Mouse (Mus musculus): ENCODE data around the gene Cux2. TPM values are rescaled to one million over a fixed set of nuclear protein-coding genes. Genes with fewer than 3 reads are reported as not detected.
A peak's percentile ranks its signal among the peaks of the same experiment; 100 is the strongest.

Cux2 gene
- polyA plus RNA-seq, 1 experiment from 2014 or later, result 8.0 TPM

DNA sequence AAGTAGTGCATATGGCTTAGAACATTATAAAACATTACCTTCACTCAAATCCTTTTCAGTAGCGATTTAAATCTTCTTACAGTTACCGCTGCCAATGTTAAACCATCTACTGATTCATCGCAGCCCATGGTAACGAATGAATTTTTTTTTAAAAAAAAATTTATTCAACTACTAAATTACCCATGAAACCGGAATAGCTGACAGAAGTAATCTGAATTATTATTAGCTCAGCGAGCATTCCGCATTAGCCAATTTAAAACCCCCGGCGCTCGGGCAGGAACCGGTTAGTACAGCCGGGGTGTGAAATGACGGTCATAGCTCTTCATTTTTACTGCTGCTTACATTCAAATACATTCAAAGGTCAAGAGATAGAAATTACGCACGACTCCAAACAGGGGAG is 80.9 kb downstream of the Cux2 start:
- 0 out of 2 replicates have a peak, but pooled peaks cover 8% of the 10 kb centered on the region for H3K27me3 ChIP-seq (ENCODE audit: insufficient read depth, poor library complexity, severe bottlenecking)
- no peaks in the 10 kb centered on the region for H3K9me3 ChIP-seq
- 0 out of 2 replicates have a peak, but pooled peaks cover 3% of the 10 kb centered on the region for H3K36me3 ChIP-seq
- DNase-seq (ENCODE audit: low spot score), result no peak
- H3K4me1 ChIP-seq, result peaks cover 59% of the 10 kb centered on the region
- 93% methylated on average over 15 of the region's 15 CpGs for WGBS
- H3K27ac ChIP-seq, result no peak overlapping the region
- H3K4me3 ChIP-seq, result no peak overlapping the region

DNA sequence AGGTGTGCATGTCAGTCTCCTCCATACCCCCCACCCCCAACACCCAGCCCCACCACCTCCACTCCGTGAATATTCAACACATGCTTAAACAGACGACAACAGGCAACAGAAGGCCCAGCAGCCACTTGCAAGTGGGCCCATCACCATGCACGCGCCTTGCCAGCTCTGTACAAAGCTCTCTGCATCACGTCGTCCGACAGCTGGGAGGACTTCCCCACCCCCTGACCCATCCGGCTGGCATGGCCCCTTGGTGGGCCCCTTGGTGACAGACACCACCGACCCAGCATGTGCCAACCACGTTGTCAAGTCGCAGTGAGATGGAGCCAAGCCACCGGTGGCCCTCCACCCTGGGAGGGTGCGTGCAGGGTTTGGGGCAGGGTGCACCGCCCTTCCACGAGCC is 81.5 kb downstream of the Cux2 start:
- no peak for DNase-seq (ENCODE audit: low spot score)
- Histone ChIP-seq H3K36me3 (0 out of 2 replicates have a peak, but pooled peaks cover 3% of the 10 kb centered on the region), H3K4me3 (no peak overlapping the region), H3K27ac (0 out of 2 replicates have a peak overlapping the region, but pooled peaks have one; percentile 25), H3K27me3 (ENCODE audit: insufficient read depth, poor library complexity, severe bottlenecking) (0 out of 2 replicates have a peak, but pooled peaks cover 8% of the 10 kb centered on the region), H3K9me3 (no peaks in the 10 kb centered on the region), H3K4me1 (peaks cover 53% of the 10 kb centered on the region)
- WGBS, result 70% methylated on average over 15 of the region's 15 CpGs

DNA sequence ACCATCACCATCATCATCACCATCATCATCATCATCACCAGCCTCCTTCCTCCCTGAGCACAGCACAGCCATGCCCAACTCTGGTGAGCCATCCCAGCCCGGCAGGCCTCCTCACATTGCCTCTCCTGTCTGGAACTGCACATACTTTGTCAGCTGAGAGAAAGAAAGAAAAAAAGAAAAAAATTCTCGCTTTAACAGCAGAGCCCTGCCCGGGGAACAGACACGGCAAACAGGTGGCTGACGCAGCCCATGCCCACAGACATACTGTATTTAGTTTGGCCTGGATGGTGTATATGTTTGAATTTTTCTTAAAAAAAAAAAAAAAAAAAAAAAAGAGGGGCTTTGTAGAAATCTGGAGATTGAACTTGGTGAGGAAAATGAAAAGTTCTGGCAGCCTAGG is 82.4 kb downstream of the Cux2 start:
- WGBS, result 76% methylated on average over 5 of the region's 5 CpGs
- 0 out of 2 replicates have a peak, but pooled peaks cover 3% of the 10 kb centered on the region for H3K36me3 ChIP-seq
- H3K4me1 ChIP-seq, result peaks cover 48% of the 10 kb centered on the region
- H3K4me3 ChIP-seq, result no peak overlapping the region
- no peak for DNase-seq (ENCODE audit: low spot score)
- H3K27ac ChIP-seq, result peak overlapping the region; percentile 80
- H3K9me3 ChIP-seq, result no peaks in the 10 kb centered on the region
- H3K27me3 ChIP-seq (ENCODE audit: insufficient read depth, poor library complexity, severe bottlenecking), result 0 out of 2 replicates have a peak, but pooled peaks cover 8% of the 10 kb centered on the region

DNA sequence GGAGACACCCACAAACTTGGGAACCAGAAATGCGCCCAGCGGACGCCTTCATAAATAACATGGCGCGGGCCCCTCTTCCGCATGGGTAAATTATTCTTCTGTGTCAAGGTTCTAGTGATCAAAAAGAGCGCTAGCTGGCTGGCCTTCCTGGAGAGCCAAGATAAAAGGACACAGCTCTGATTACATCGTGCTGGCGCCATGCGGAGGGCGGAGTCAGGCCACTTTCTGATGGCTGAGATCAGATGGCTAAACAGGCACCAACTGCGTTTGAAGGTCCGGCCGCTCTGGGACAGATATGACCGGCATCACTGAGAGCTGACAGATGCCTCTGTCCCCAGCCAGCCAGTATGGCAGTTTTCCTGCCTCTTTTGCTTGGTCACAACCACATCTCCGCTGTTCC is 83.0 kb downstream of the Cux2 start:
- Histone ChIP-seq H3K4me1 (peaks cover 48% of the 10 kb centered on the region), H3K9me3 (no peaks in the 10 kb centered on the region), H3K4me3 (peak overlapping the region; percentile 24; the same call in 1 of the 2 replicates), H3K36me3 (0 out of 2 replicates have a peak, but pooled peaks cover 2% of the 10 kb centered on the region), H3K27me3 (ENCODE audit: insufficient read depth, poor library complexity, severe bottlenecking) (0 out of 2 replicates have a peak, but pooled peaks cover 8% of the 10 kb centered on the region), H3K27ac (peak overlapping the region; percentile 80)
- DNase-seq (ENCODE audit: low spot score), result peak; percentile 86
- 25% methylated on average over 16 of the region's 16 CpGs for WGBS

DNA sequence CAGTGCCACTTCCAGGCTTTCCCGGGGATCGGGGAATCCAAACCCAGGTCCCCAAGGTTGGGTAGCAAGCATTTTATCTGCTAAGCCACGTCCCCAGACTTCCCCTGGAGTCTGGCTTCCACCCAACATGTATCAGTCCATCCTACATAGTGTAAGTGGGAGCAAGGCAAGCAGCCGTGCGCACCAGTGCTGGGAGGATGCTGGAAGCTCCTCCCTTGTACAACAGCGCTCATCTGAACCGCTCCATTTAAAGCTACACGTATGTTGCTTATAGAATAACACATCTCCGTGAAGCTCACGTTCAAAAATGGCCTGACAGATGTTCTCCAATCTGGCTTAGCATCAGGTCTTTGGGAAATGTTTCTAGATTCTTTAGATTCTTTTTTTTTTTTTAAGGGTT is 86.9 kb downstream of the Cux2 start:
- Histone ChIP-seq H3K4me1 (peaks cover 58% of the 10 kb centered on the region), H3K9me3 (no peaks in the 10 kb centered on the region), H3K27me3 (ENCODE audit: insufficient read depth, poor library complexity, severe bottlenecking) (0 out of 2 replicates have a peak, but pooled peaks cover 11% of the 10 kb centered on the region), H3K36me3 (no peaks in the 10 kb centered on the region), H3K27ac (no peak overlapping the region), H3K4me3 (no peak overlapping the region)
- 80% methylated on average over 10 of the region's 10 CpGs for WGBS
- DNase-seq (ENCODE audit: low spot score), result no peak

DNA sequence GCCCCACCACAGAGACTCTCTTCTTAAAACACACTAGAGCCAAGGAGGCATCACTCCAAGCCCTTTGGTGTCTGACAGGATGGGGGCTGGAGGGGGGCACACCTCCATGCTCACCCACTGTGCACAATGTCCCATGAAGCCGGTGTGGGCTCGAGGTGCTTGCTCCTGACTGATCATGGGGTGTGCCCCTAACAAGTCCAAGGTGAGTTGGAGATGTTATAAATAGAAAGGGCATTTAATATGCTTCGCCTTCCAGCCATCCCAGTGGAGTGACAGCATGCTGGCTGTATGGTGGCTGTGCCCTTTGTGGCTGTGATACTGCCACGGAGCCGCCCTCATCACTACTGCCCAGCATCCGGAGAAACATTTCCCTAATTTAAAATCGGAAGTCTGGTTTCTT is 87.5 kb downstream of the Cux2 start:
- H3K4me3 ChIP-seq, result no peak overlapping the region
- 0 out of 2 replicates have a peak, but pooled peaks cover 11% of the 10 kb centered on the region for H3K27me3 ChIP-seq (ENCODE audit: insufficient read depth, poor library complexity, severe bottlenecking)
- H3K27ac ChIP-seq, result 0 out of 2 replicates have a peak overlapping the region, but pooled peaks have one; percentile 33
- H3K4me1 ChIP-seq, result peaks cover 57% of the 10 kb centered on the region
- no peaks in the 10 kb centered on the region for H3K36me3 ChIP-seq
- 87% methylated on average over 7 of the region's 7 CpGs for WGBS
- no peaks in the 10 kb centered on the region for H3K9me3 ChIP-seq
- no peak for DNase-seq (ENCODE audit: low spot score)

DNA sequence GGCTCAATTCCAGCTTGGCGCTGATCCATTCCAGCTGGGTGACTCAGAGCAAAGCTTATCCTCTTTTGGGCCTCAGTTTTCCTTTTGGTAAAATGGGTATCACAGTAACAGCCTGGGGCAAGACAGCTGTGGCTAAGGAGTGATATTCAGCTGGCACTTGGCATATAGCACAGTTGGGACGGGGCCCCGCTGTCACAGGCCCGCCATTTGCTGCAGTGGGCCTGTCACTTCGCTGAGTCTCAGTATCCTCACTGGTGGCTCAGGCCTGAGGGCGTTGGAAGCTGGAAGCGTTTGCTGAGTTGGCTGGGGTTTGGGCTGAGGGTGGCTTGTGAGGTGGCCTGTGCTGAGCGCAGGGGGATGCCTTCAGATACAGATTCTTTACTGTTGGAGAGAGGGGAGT is 88.6 kb downstream of the Cux2 start:
- Histone ChIP-seq H3K9me3 (no peaks in the 10 kb centered on the region), H3K36me3 (no peaks in the 10 kb centered on the region), H3K27ac (no peak overlapping the region), H3K4me1 (peaks cover 57% of the 10 kb centered on the region), H3K4me3 (no peak overlapping the region), H3K27me3 (ENCODE audit: insufficient read depth, poor library complexity, severe bottlenecking) (0 out of 2 replicates have a peak, but pooled peaks cover 11% of the 10 kb centered on the region)
- WGBS, result 73% methylated on average over 8 of the region's 8 CpGs
- DNase-seq (ENCODE audit: low spot score), result no peak

DNA sequence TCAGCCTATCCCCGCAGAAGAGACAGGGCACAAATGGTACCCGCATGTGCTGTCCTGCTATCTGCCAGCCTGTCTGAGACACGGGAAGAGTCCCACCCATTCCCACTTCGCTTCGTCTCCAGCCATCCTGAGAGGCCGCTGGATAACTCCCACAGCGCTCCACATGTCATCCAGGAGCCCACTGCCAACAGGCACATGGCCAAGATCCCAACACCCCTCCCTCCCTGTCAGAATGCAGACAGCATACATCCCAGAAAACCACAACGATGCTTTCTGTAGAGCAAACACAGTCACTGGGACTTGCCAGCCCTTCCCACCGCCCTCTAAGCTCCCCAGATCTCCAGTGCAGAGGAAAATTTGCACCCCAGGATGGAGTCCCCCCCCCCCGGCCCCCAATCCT is 90.2 kb downstream of the Cux2 start:
- Histone ChIP-seq H3K4me1 (peaks cover 49% of the 10 kb centered on the region), H3K36me3 (no peaks in the 10 kb centered on the region), H3K9me3 (no peaks in the 10 kb centered on the region), H3K4me3 (no peak overlapping the region), H3K27ac (no peak overlapping the region), H3K27me3 (ENCODE audit: insufficient read depth, poor library complexity, severe bottlenecking) (0 out of 2 replicates have a peak, but pooled peaks cover 6% of the 10 kb centered on the region)
- DNase-seq (ENCODE audit: low spot score), result no peak
- 64% methylated on average over 10 of the region's 10 CpGs for WGBS

DNA sequence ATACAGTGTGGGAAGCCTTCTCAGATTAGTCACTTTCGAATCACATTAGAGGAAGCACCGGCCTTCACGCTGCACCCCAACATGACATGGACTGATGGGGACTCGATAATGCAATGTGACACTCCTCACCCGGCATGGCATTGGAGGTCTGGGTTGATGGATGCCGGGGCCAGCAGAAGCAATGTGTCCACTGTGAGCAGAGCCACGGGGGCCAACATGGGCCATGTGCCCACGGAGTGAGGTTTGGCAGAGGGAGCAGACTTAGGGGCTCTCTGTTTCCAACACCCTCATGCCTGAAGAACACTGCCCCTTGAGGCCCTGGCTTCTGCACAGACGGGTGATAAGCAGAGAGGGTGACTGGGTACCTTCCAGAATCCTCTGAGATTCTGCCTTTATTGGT is 91.4 kb downstream of the Cux2 start:
- no peaks in the 10 kb centered on the region for H3K9me3 ChIP-seq
- WGBS, result 73% methylated on average over 9 of the region's 9 CpGs

DNA sequence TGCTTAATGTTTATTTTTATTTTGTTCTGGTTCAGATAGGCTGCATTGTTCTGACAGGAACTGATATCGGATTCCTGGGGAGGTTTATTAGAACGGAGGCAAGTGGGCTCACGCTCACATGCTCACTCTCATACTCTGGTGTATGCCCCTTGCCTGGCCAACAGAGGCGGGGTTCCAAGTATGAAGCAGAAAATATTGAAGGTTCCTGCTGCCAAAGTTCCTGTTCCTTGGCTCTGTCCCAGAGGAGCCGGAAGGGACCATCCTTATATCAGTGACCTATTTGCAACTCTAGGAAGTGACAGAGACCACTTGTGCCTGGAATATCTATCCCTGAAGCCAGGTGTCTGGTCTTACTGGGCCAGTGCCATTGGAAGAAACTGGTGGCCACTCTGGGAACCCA is 94.1 kb downstream of the Cux2 start:
- Histone ChIP-seq H3K4me1 (peaks cover 30% of the 10 kb centered on the region), H3K36me3 (no peaks in the 10 kb centered on the region), H3K27me3 (ENCODE audit: insufficient read depth, poor library complexity, severe bottlenecking) (0 out of 2 replicates have a peak, but pooled peaks cover 3% of the 10 kb centered on the region), H3K4me3 (no peak overlapping the region), H3K9me3 (no peaks in the 10 kb centered on the region), H3K27ac (no peak overlapping the region)
- WGBS, result 66% methylated on average over 5 of the region's 5 CpGs
- DNase-seq (ENCODE audit: low spot score), result no peak

More for the DNA sequence above, 91.4 kb downstream of the Cux2 start:
- Histone ChIP-seq H3K4me3 (no peak overlapping the region), H3K36me3 (no peaks in the 10 kb centered on the region), H3K27ac (no peak overlapping the region), H3K27me3 (ENCODE audit: insufficient read depth, poor library complexity, severe bottlenecking) (0 out of 2 replicates have a peak, but pooled peaks cover 3% of the 10 kb centered on the region), H3K4me1 (peaks cover 50% of the 10 kb centered on the region)
- no peak for DNase-seq (ENCODE audit: low spot score)

DNA sequence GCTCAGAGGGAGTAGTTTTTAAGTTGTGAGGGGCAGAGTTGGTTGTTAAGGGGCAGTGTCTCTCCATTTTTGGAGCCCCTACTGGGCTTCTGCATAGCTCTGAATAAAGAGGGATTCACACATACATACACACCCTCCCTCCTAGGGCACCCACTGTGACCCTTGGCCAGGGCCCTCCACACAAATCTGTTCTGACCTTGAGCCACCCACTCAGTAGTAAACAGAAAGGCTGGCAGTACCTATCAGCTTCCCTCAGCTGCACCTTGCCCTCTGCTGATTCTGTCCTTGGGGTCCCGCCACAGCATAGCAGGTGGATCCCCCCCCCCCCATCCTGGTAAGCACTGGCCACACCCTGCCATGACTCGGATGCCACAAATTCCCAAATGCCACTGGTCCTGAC is 99.7 kb downstream of the Cux2 start:
- no peak for DNase-seq (ENCODE audit: low spot score)
- H3K4me3 ChIP-seq, result no peak overlapping the region
- WGBS, result 29% methylated on average over 1 of the region's 2 CpGs
- H3K27ac ChIP-seq, result 0 out of 2 replicates have a peak overlapping the region, but pooled peaks have one; percentile 7
- H3K4me1 ChIP-seq, result peaks cover 56% of the 10 kb centered on the region
- H3K9me3 ChIP-seq, result no peaks in the 10 kb centered on the region
- H3K36me3 ChIP-seq, result no peaks in the 10 kb centered on the region
- H3K27me3 ChIP-seq (ENCODE audit: insufficient read depth, poor library complexity, severe bottlenecking), result peaks cover 9% of the 10 kb centered on the region; the same call in 1 of the 2 replicates

DNA sequence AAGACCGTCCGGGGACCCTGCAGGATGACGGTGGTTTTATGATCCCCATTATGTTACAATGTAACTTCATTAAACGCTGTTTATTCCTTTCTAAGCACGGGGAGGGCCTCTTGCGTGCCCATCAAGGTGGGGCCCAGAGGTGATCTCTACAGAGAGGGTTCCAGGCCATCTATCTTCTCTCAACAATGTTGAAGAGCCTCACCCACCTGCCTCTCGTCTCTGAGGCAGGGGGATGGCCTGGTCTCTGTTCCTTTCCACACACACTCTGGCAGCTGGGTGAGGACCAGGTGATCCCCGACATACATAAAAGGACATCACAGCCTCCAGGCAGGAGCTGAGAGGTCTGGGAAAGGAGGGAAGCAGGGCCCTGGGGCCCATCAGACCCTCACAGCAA is 100.9 kb downstream of the Cux2 start:
- H3K36me3 ChIP-seq, result no peaks in the 10 kb centered on the region
- WGBS, result 41% methylated on average over 8 of the region's 8 CpGs
- peaks cover 48% of the 10 kb centered on the region for H3K4me1 ChIP-seq
- peak overlapping the region; percentile 55 for H3K4me3 ChIP-seq
- peaks cover 9% of the 10 kb centered on the region; the same call in 1 of the 2 replicates for H3K27me3 ChIP-seq (ENCODE audit: insufficient read depth, poor library complexity, severe bottlenecking)
- H3K27ac ChIP-seq, result peak overlapping the region; percentile 77
- H3K9me3 ChIP-seq, result no peaks in the 10 kb centered on the region
- DNase-seq (ENCODE audit: low spot score), result no peak

DNA sequence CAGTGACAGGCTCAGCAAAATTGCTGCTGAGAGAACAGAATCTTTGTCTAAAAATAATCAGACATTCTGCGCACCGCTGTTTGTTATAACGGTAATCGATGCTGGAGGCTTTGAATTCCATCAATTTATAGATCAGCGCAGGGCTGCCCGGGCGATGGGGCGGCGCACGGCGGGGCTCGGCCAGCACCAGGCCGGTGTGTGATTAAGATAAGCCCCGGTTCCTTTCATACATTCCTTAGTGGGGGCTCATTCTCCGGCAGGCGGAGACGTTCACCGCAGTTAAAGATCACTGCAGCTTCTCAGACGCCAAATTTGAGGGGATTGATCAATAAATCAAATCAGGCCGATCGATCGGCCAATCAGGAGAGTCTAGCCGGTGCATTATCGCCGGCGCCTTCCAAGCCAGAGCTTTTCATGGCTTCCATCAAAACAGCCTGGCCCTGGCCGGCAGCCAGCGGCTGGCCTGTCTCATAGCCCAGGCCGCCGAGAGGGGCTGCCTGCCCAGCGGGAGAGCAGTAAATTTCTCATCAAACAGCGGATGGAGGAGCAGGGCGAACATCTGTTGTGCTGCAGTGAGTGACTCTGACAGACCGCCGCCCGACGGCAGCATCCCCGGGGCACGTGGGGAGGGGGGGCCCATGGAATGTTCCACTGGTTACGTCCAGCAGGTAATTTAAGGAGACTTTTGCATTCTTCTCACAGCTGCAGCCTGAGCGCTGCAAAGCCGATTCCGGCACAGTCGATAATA is 101.4 kb downstream of the Cux2 start:
- H3K36me3 ChIP-seq, result no peaks in the 10 kb centered on the region
- peaks cover 9% of the 10 kb centered on the region; the same call in 1 of the 2 replicates for H3K27me3 ChIP-seq (ENCODE audit: insufficient read depth, poor library complexity, severe bottlenecking)
- H3K9me3 ChIP-seq, result no peaks in the 10 kb centered on the region
- peak overlapping the region; percentile 55 for H3K4me3 ChIP-seq
- WGBS, result 5% methylated on average over 44 of the region's 44 CpGs
- peak; percentile 84 for DNase-seq (ENCODE audit: low spot score)
- peak overlapping the region; percentile 77 for H3K27ac ChIP-seq
- peaks cover 48% of the 10 kb centered on the region for H3K4me1 ChIP-seq
